Mouse (Mus musculus) olfactory bulb, adult 2 months (tissue): ENCODE data around the gene Mrpl42.

Experiments
- CTCF ChIP-seq: fragments of 200-500 bp; IDR thresholded peaks from 2 replicates; pipeline ENCODE4 v1.5.1; 2012; ENCODE audit warnings: low read depth, mild to moderate bottlenecking, low read length, moderate library complexity; ENCODE audit not compliant: insufficient read depth
- POLR2A ChIP-seq: fragments of 200-500 bp; IDR thresholded peaks from 2 replicates; pipeline ENCODE4 v1.6.1; 2012; ENCODE audit warnings: mild to moderate bottlenecking, low read depth, low read length, moderate library complexity; ENCODE audit not compliant: insufficient read depth

- TF ChIP-seq CTCF, result no peak
- TF ChIP-seq POLR2A, result no peak
Measured at GRCm38 (mm10) chr10:95517656-95518055, 15.9 kb upstream of the Mrpl42 start.
